Mouse (Mus musculus): ENCODE data around the gene Klf2.

GRCm38 (mm10) chr8:72305210-72305905 lies 13.5 kb upstream of the Klf2 start, which contains the start of gene Gm10282:
- TF ChIP-seq POLR2A (IDR thresholded peaks at IDR 0.05; ENCODE audit: extremely low read depth, insufficient read depth, low read length) (no peak), CTCF (IDR thresholded peaks at IDR 0.05; ENCODE audit: extremely low read depth, insufficient read depth, low read length) (no peak)
